8 mouse cellular contexts compared by ENCODE assay signal in genomic region chr5:64045502-64045901, GRCm38 (mm10). TPM values are rescaled to one million over a fixed set of nuclear protein-coding genes. Genes with fewer than 3 reads are reported as not detected.
A peak's percentile ranks its signal among the peaks of the same experiment; 100 is the strongest.
DNase-seq lines count a peak whose midpoint lies in the region; ATAC-seq and TF ChIP-seq lines count a peak whose summit lies in the region.

No protein-coding gene starts in this region.

- no peak for TF ChIP-seq POLR2A in thymus, adult 2 months (IDR thresholded peaks at IDR 0.05; ENCODE audit: control insufficient read depth, extremely low read depth, insufficient read depth, low read length, poor library complexity)

- intact Hi-C loops in heart, postnatal 25 days (cut with DNase I), result no loop called here

- H3K9me3 ChIP-seq in neural tube, embryonic 14.5 days (ENCODE audit: control insufficient read depth, low read length), result no peaks in the 10 kb centered on the region

- H3K4me2 ChIP-seq in neural tube, embryonic 14.5 days (ENCODE audit: low read depth, low read length), result no peak overlapping the region

- no peak overlapping the region for H3K27ac ChIP-seq in neural tube, embryonic 14.5 days (ENCODE audit: low read depth, low read length)
- H3K27ac ChIP-seq in thymus, adult 2 months (ENCODE audit: control insufficient read depth, insufficient read depth, low read length), result no peak overlapping the region

- no peaks in the 10 kb centered on the region for H3K27me3 ChIP-seq in neural tube, embryonic 14.5 days (ENCODE audit: control insufficient read depth, insufficient read depth, low read length)
- H3K27me3 ChIP-seq in thymus, adult 2 months (ENCODE audit: control insufficient read depth, insufficient read depth, low read length), result no peaks in the 10 kb centered on the region

- DNase-seq in cerebellum, postnatal 10 days, result peak; percentile 62 to 73
- DNase-seq in cerebellum, adult 11-12 months, result no peak
- peak; percentile 52 for DNase-seq in right cerebral cortex, postnatal 14 days
- no peak for DNase-seq in right cerebral cortex, adult 2 months (ENCODE audit: low spot score in 2 of 2)
- peak; percentile 31 for DNase-seq in heart, postnatal 25 days (ENCODE audit: low spot score)
- peak; percentile 80 to 86 for DNase-seq in kidney, postnatal 4 days
- DNase-seq in thymus, adult 2 months, result no peak

- WGBS in neural tube, embryonic 14.5 days, result 27% methylated on average over 8 of the region's 8 CpGs
- WGBS in thymus, adult 2 months, result 65% methylated on average over 8 of the region's 8 CpGs

- H3K4me3 ChIP-seq in neural tube, embryonic 14.5 days (ENCODE audit: low read depth, low read length), result no peak overlapping the region
- H3K4me3 ChIP-seq in thymus, adult 2 months (ENCODE audit: control insufficient read depth, insufficient read depth, low read length), result no peak overlapping the region

- H3K9ac ChIP-seq in neural tube, embryonic 14.5 days (replicated peaks; ENCODE audit: low read depth, low read length), result no peak overlapping the region

- TF ChIP-seq CTCF in thymus, adult 2 months (IDR thresholded peaks at IDR 0.05; ENCODE audit: borderline replicate concordance, control insufficient read depth, extremely low read depth, insufficient read depth, low read length, poor library complexity), result no peak

- no peaks in the 10 kb centered on the region for H3K36me3 ChIP-seq in neural tube, embryonic 14.5 days (ENCODE audit: control insufficient read depth, insufficient read depth, low read length)
- no peaks in the 10 kb centered on the region for H3K36me3 ChIP-seq in thymus, adult 2 months (ENCODE audit: control insufficient read depth, insufficient read depth, low read length)

- ATAC-seq in neural tube, embryonic 14.5 days (ENCODE audit: low read depth), result peak; percentile 93

- peaks cover 3% of the 10 kb centered on the region; the same call in 1 of the 2 replicates for H3K4me1 ChIP-seq in neural tube, embryonic 14.5 days (ENCODE audit: control insufficient read depth, insufficient read depth, low read length)
- peaks cover 8% of the 10 kb centered on the region for H3K4me1 ChIP-seq in thymus, adult 2 months (replicated peaks; ENCODE audit: control insufficient read depth, insufficient read depth, low read length)

RNA-seq across cellular contexts. Expression of gene Pgm2, which starts 47.2 kb away (rescaled TPM):
- total RNA-seq in heart, postnatal 25 days (2021), result 1 to 10 TPM; 5.7 to 6.8 TPM
- 18.4 and 19.4 TPM in 2 replicates for polyA plus RNA-seq in neural tube, embryonic 14.5 days (2014; fragmentation: Nextera tagmentation; extraction: Ambion mirVana)
- 9.4 and 10.5 TPM in 2 replicates for polyA plus RNA-seq in thymus, adult 2 months (2012; rRNA removed)

Comparison
In these comparisons a context has a peak if more than half of its experiments do, and no peak if none do; other contexts are left out.
1. DNase-seq: peak in cerebellum, postnatal 10 days (2 of 2), right cerebral cortex, postnatal 14 days (single experiment), heart, postnatal 25 days (single experiment) and kidney, postnatal 4 days (2 of 2); none in cerebellum, adult 11-12 months (single experiment), right cerebral cortex, adult 2 months (0 of 2) and thymus, adult 2 months (single experiment).